Mouse (Mus musculus) R1 (cell line): ENCODE results near the gene Gm11034.

Experiments used
- DNase-seq: peaks from one replicate; pipeline ENCODE4 v3.0.0-alpha.2; 2018; ENCODE audit warnings: low read depth, low spot score

Gm11034 gene

DNA sequence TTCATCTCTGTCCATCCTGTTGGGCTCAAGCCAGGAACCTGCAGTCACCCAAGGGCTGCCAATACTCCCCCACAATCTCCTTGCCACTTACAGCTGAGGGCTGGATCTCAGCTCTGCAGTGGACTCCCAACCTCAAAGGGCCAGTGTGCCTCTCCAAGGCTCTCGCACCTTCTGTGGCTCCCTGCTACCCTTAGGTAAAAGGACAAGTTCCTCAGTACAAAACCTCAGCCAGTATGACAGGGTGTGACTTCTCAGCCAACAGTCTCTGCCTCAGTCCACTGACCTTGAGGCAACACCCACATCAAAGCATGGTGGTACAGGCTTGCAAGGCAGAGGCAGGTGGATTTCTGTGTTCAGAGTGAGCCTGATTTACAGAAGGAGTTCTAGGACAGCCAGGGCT, 1.6 kb downstream of the Gm11034 start:
- no peak for DNase-seq

DNA sequence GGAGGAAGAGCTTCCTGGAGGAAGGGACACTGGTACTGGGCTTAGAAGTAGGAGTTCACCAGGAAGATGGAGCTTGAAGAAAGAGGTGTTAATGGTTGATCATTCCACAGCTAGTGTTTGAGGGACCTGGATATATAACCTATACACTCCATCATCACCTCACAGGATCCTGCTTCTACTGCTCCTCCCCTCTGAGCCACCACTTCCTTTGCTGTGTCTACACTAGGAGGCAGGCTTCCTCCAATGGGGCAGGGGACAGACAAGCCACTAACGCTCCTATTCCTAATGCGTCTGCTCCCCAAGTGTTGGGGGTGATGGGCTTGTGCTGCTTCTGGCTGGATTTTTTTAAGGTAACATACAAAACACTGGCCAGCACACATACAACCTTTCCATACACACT, 2.7 kb downstream of the Gm11034 start:
- DNase-seq = no peak

DNA sequence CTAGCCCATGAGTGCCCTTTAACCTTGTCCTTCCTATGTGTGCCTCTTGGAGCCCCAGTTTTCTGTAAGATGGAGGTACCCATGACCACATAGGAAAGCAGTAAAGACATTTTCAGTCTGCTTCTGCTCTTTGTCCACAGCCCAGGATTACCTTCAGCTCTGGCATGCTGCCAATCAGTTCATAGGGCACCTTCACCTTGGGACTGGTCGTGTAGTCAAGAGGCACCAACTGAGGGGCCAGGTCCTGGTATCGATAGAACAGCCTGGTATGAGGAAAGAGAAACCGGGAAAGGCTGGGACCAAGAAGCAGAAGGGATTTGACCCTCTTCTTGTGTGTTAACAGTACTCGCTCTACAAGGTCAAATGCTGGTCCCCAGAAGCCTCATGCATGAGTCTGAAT, 3.2 kb downstream of the Gm11034 start:
- no peak for DNase-seq

DNA sequence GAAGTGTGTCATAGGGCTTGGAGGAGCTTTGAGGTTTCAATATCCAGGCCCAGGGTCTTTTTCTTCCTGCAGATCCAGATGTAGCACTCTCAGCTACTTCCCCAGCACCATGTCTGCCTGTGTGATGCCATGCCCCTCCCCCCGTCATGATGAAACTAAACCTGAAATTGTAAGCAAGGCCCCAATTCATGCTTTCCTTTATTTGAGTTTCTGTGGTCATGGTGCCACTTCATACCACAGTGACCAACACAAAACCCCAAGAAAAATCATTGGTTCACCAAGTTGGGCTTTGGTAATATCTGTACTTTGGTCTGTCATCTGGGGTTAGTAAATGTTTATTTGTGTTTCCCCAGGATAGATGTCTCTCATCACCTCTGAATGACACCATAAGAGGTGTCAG, 4.9 kb downstream of the Gm11034 start:
- no peak for DNase-seq

DNA sequence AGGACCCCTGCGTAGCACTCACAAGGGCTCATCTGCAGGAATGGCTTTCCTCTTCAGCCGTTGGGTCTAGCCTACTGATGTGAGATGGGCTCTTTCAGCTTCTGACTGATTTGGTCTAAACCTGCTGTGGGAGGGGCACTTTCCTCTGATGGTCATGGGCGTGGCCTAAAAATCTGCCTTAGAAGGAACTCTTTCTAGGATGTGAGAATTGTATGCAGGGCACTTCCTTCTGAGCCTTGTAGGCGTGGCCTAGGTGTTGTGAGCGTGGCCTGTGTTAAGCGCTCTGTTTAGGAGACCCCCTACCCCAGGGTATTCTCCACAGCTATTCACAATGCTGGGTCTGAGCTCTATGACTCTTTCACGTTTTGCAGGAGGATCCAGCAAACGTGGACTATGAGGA, 15.4 kb downstream of the Gm11034 start:
- DNase-seq = peak; percentile 87

DNA sequence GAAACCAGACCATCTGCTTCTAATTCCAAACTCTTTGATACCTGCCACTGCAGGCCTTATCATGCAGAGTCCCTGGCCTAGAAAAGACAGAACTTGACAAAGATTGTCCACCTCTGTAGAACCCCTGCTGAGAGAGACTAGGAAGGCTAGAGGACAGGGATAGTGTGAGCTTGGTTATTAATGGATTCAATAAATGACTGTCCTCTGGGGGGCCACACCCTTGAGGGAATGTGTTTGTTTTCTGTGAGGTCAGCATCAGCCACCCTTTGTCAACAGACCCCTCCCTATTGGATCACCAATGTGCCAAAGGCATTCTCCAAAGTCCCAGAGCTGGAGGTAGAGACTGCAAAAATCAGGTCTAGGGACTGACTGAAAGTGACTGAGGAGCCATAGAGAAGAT, 21.4 kb downstream of the Gm11034 start:
- peak; percentile 55 for DNase-seq

DNA sequence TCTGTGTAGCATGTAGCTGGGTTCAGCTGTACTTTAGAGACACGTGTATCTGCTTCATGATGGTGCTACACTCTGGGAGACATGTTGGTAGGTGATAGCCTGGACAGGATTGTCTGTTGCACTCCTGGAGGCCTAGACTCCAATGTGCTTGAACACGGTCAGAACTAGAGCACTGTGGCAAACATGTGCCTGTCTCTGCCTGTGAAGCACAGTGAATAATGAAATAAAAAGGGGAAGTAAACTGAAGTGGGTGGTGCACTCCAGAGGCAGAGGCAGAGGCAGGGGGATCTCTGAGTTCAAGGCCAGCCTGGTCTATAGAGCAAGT, 23.3 kb downstream of the Gm11034 start:
- DNase-seq = no peak

DNA sequence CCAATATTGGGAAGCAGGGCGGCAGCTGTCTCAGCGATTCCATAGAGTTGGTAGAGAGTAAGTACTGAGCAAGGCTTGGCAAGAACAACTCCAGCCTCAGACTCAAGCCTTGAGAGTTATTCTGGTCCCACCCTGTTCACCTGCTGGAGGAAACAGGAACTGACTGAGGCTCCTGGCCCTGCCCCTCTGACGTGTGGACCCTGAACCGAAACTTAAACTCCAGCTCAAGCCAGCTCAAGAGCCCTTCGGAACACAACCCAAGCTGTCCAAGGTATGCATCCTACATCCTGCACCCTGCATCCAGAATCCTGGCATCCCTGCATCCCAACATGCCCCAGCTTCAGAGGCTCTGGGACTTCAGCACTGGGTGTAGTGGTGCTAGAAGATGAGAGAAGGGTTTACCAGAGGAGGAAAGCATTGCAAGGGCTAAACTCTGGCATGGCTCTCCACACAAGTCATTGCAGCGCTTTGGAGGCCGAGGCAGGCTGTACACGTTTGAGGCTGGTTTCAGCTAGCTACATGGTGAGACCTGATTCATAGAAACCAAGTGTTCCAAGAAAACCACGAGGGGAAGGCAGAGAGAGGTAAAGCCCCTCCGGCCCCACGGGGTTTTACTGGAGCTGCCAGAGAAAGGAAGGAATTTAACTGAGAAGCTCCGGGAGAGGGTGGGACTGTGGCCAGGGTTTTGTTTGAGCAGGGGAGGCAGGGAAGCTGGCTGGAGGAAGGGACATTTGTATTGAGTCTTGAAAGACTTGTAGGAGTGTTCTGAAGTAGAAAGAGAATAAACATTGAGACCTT, 23.8 kb downstream of the Gm11034 start, which contains the start of gene Hsh2d:
Hsh2d (plus strand) TSS at position 222 of the 798 bp plus-strand sequence.
- DNase-seq = peak; percentile 65

DNA sequence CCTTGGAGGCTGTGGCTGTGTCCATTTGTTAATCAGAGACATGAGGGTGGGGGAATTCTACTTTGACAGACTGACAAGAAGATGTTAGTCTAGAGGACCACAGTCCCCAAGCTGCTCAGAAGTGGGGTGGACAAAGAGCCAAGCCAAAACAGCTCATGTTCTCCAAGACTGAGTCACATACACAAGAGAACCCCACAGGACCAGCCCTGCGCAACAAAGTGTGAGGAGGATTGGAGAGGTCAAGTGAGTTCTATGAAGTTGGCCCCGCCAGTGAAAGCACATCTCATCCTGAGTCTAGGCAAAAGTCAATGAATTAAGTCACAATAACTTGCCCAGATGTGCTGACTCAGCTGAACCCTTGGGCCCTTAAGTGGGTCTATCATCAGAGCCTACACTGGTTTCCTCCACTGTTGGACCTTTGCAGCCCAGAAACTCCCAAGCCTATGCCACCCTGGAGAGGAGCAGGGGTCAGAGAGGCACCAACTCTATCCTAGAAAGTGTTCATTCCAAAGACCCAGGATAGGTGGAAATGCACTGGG, 25.6 kb downstream of the Gm11034 start:
- DNase-seq = no peak

DNA sequence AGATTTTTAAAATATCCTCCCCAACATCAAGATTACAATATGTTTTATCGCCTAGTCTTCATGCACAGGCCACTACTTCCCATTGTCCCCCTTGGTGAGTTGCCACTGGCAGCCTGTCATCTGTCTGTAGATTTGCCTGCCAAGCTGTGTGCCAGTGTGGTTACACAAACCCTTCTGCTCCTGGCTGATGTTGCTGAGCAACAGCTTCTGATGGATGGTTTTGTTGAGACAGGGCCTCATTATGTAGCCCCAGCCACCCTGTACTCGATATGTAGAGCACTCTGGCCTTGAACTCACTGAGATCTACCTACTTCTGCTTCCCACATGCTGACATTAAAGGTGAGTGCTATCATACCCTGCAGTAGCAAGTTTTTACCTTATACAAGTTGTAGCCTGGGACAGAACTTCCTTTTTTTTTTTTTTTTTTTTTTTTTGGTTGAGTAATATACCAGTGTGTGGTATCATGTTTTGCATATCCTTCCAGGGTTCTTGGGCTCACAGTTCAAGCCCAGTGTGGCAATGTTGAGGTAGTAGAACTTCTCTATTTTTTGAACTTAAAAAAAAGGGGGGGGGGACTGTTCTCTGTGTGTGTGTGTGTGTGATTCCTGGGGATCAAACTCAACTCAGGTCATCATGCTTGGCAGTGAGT, 29.8 kb downstream of the Gm11034 start:
- DNase-seq = no peak

DNA sequence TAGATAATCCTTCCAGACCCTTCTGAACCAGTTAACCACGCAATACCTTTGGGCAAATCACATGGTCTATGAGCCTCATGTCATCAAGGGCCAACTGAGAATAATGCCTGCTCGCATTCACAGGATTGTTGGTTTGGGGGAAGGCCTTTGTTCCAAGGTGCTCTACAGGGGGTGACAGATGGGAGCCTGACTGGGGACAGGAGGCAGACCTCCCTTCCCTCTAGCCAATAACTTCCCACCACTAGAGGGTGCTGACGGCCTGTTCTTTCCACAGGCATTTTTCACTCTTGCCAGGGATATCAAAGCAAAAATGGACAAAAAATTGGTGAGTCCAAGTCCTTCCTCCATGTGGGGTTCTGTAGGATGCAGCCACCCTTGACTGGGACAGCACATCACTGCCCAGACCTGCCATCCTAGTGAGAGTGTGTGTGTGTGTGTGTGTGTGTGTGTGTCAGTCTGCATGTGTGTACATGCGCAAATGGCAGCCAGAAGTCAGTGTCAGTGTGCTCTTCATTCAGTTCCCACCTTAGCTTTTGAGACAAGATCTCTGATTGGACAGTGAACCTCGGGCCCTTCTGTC, 36.0 kb downstream of the Gm11034 start:
- peak; percentile 77 for DNase-seq

DNA sequence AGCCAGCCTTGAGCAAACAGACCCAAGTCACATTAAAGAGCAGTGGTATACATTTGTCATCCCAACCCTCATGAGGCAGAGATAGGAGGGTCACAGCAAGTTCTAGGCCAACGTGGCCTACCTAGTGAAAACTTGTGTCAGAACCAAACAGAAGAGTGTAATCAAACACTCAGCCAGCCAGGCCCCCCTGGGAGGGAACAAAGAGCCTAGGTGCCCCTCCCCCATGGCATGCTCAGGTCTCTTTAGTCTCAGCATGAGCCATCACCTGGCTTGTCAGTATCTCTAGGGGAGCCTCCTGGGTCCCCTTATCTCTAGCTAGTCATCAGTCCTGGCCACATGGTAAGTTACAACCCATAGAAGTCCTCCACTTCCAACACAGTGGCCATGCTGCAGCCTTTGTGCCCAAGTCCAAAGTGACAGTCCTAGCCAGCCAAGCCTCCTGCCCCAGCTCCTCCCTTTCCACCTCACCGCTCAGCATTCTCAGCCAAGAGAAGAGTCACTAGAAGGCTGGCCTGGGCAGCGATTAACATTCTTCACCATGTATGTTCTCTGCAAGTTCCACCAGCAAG, 43.7 kb downstream of the Gm11034 start:
- DNase-seq = no peak

DNA sequence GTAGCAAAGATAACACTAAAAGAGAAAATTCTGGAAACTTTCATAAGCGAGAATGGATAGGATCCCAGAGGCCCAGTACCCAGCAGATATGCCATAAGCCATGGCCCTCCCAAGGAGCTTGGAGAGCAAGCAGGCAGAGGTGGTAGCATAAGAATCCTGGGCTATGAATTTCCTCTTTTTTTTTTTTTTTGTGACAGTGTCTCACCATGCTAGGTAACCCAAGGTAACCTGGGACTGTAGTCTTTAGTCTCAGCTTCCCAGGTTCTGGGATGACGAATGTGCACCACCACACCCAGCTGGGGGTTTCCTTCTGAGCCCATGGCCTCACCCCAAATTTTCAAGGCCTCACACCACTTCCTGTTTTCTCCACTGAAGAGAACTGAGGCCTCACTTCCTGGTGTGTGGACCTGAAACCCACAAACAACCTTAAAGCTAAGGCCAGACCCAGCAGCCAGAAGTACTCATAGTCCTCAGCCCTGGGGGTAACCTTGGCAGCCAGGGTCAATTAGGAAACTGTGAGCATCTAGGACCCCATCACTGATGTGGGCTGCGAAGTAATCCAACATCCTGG, 44.3 kb downstream of the Gm11034 start:
- DNase-seq = no peak
